Mouse (Mus musculus) heart, embryonic 12.5 days (tissue): ENCODE data around the gene Rhoa. TPM values are rescaled to one million over a fixed set of nuclear protein-coding genes. Genes with fewer than 3 reads are reported as not detected.
"Not testable (repeated sequence)": the region's sequence is repeated elsewhere in the genome, so short reads cannot be mapped to it uniquely, and the experiment has no call there.

Experiments used
- ATAC-seq: fragments of 200-750 bp; cut with Nextera tagmentation; 2 replicates; pipeline ENCODE4 v1.8.0; 2017; ENCODE audit warnings: moderate TSS enrichment, moderate library complexity; ENCODE audit not compliant: insufficient number of reproducible peaks, low FRiP score
- H3K27ac ChIP-seq: fragments of 300-500 bp; sonication (generic); 2 replicates; pipeline ENCODE4 v1.5.1; 2016; ENCODE audit warnings: mild to moderate bottlenecking, moderate library complexity; ENCODE audit not compliant: poor library complexity, severe bottlenecking
- H3K27me3 ChIP-seq: fragments of 300-500 bp; sonication (generic); replicated peaks from 2 replicates; pipeline ENCODE4 v1.6.1; 2016; ENCODE audit warnings: mild to moderate bottlenecking, moderate library complexity
- H3K36me3 ChIP-seq: fragments of 300-500 bp; sonication (generic); 2 replicates; pipeline ENCODE4 v1.6.1; 2016; ENCODE audit warnings: mild to moderate bottlenecking, moderate library complexity
- H3K4me1 ChIP-seq: fragments of 300-500 bp; sonication (generic); replicated peaks from 2 replicates; pipeline ENCODE4 v1.6.1; 2016; ENCODE audit warnings: mild to moderate bottlenecking
- H3K4me2 ChIP-seq: fragments of 300-500 bp; sonication (generic); 2 replicates; pipeline ENCODE4 v1.6.1; 2016; ENCODE audit warnings: mild to moderate bottlenecking, moderate library complexity
- H3K4me3 ChIP-seq: fragments of 300-500 bp; sonication (generic); 2 replicates; pipeline ENCODE4 v1.5.1; 2016; ENCODE audit warnings: mild to moderate bottlenecking
- H3K9ac ChIP-seq: fragments of 300-500 bp; sonication (generic); 2 replicates; pipeline ENCODE4 v1.6.1; 2016; ENCODE audit warnings: mild to moderate bottlenecking, moderate library complexity
- H3K9me3 ChIP-seq: fragments of 300-500 bp; sonication (generic); replicated peaks from 2 replicates; pipeline ENCODE4 v1.6.1; 2016; ENCODE audit warnings: mild to moderate bottlenecking, moderate library complexity
- WGBS: fragments of 180-500 bp; shearing (Covaris S2); methylation state at CpG from one replicate; pipeline ENCODE4 v1.1.7; 2016; 5-methylcytosine and 5-hydroxymethylcytosine counted together
- polyA plus RNA-seq: library from polyadenylated mRNA; unstranded; fragments of >200 nt; fragmentation: Nextera tagmentation; extraction: Ambion mirVana; gene quantifications from 2 replicates; pipeline ENCODE4 v1.2.1, GENCODE M21; 2016

Rhoa gene
- polyA plus RNA-seq, 1 experiment from 2014 or later = 367 TPM

DNA sequence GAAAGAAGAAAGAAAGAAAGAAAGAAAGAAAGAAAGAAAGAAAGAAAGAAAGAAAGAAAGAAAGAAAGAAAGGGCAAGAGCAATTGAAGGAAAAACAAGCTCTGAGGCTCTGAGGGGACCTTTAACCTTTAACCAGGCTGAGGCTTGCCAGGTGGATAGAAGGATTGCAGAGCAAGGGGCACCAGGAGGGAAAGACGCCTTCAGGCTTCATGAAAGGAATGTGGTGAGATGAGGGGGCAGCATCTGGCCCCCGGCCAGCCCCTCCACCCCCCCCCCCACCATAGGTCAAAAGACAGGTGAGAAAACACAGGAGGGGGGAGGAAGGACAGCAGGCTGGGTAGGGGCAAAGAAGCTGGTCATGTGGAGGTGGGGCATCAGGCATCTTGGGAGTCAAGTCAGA is 34.0 kb upstream of the Rhoa start:
- peaks cover 42% of the 10 kb centered on the region for H3K4me1 ChIP-seq
- no peaks in the 10 kb centered on the region for H3K36me3 ChIP-seq
- no peak overlapping the region for H3K9ac ChIP-seq
- H3K9me3 ChIP-seq = no peaks in the 10 kb centered on the region
- H3K4me3 ChIP-seq = no peak overlapping the region
- no peak for ATAC-seq
- no peak overlapping the region for H3K4me2 ChIP-seq
- H3K27ac ChIP-seq = no peak overlapping the region
- WGBS = 26% methylated on average over 2 of the region's 2 CpGs
- H3K27me3 ChIP-seq = no peaks in the 10 kb centered on the region

DNA sequence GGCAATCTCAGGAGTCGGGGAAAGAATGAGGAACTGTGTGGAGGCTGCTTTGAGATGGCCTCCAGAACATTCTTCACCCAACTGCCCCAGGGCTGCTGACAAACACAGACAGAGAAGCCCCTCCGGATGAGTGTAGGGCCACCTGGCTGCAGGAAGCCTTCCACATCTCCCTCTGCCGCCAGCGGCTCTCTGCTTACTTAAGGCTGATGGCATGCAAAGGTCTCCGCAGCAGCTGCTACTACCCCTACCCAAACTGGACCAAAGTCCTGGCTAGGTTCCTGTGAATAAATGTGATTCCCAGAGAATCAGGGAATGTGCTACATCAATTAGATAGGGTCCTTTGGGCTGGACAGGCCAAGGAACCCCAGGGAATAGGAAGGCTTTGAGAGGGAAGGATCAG is 33.2 kb upstream of the Rhoa start:
- 56% methylated on average over 5 of the region's 5 CpGs for WGBS
- no peak for ATAC-seq
- H3K9ac ChIP-seq = 0 out of 2 replicates have a peak overlapping the region, but pooled peaks have one; percentile 26
- no peaks in the 10 kb centered on the region for H3K36me3 ChIP-seq
- H3K27me3 ChIP-seq = no peaks in the 10 kb centered on the region
- H3K27ac ChIP-seq = peak overlapping the region; percentile 29; the same call in 1 of the 2 replicates
- H3K9me3 ChIP-seq = no peaks in the 10 kb centered on the region
- no peak overlapping the region for H3K4me2 ChIP-seq
- peaks cover 38% of the 10 kb centered on the region for H3K4me1 ChIP-seq
- no peak overlapping the region for H3K4me3 ChIP-seq

DNA sequence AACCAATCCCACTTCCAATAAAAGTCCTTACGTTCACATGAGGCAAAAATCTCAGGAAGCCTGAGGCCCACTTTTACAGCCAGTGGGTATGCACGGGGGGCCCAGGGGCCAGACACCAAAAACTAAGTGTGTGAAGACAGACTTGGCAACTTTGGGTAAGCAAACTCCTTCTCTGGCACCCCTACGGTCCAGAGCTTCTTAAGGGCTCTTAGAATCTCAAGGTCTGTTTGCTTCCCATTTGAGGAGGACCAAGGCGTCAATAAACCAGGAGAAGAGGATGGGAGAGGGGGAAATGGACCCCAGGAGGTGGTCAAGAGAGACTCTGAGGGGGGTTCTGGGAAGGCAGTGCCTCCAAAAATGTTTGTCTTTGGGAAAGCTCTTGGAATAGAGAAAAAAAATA is 32.4 kb upstream of the Rhoa start:
- Histone ChIP-seq H3K36me3 (no peaks in the 10 kb centered on the region), H3K27me3 (no peaks in the 10 kb centered on the region), H3K27ac (no peak overlapping the region), H3K4me2 (no peak overlapping the region), H3K4me3 (no peak overlapping the region), H3K9ac (no peak overlapping the region), H3K4me1 (peaks cover 32% of the 10 kb centered on the region), H3K9me3 (no peaks in the 10 kb centered on the region)
- 78% methylated on average over 4 of the region's 4 CpGs for WGBS
- no peak for ATAC-seq

DNA sequence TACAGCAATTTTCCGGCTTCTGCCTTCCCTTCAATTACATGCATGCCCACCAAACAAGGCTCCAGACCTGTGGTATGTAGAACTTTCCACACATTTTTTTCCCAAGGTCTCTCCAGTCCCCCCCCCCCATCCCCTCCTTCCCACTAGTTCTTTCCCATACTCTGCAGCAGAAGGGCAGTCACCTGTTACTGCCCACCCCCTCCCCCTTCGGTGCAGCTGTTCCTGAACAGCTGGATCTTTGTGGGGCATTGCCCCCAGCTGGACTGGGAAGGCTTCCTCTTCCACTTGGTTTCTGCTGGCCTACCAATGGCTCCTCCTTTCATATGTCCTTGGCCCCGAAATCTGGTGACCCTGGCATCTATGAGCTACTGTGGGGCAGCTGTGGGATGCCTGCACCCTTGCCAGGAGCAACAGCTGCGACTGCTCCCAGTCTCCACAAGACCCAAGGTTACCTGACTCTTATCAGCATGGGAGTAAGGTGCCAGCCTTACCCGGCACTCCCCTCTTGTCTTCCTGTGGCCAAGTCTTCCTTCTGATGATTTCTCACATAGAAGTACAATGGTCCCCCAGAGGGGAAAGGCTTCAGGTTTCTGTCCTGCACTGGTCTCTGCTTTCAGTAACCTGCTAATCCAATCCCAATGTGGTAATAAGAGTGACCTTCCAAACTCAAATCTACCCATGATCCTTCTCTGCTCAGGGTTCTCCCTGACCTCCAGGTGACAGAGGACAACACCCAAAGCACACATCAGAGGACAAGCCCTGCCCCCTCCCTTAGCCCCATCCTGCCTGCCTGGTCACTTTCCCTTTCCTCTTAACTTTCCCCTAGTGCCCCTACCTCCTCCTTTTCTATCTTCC is 31.2 kb upstream of the Rhoa start:
- peak overlapping the region; percentile 6; the same call in 1 of the 2 replicates for H3K27ac ChIP-seq
- peaks cover 24% of the 10 kb centered on the region for H3K4me1 ChIP-seq
- 0 out of 2 replicates have a peak overlapping the region, but pooled peaks have one; percentile 3 for H3K4me2 ChIP-seq
- H3K36me3 ChIP-seq = no peaks in the 10 kb centered on the region
- H3K27me3 ChIP-seq = no peaks in the 10 kb centered on the region
- H3K9ac ChIP-seq = no peak overlapping the region
- H3K4me3 ChIP-seq = no peak overlapping the region
- H3K9me3 ChIP-seq = no peaks in the 10 kb centered on the region
- 72% methylated on average over 5 of the region's 5 CpGs for WGBS
- ATAC-seq = no peak

DNA sequence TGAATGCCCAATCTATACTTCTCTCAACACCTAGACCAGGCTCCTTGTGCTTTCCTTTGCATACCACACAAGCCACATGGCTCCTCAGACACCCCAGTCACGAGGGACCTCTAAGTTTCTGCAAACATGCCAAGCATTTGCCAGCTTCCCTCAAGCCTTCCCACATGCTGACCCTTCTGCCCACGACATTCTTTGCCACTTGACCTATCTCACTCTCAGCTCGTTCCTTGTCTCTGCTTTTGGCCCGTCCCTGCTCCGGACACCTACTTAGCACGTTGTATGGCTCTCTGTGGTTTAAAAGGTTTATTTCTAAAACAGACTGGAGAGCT is 30.6 kb upstream of the Rhoa start:
- ATAC-seq = no peak
- Histone ChIP-seq H3K27ac (peak overlapping the region; percentile 6; the same call in 1 of the 2 replicates), H3K27me3 (no peaks in the 10 kb centered on the region), H3K9me3 (no peaks in the 10 kb centered on the region), H3K9ac (no peak overlapping the region), H3K4me2 (0 out of 2 replicates have a peak overlapping the region, but pooled peaks have one; percentile 3), H3K36me3 (no peaks in the 10 kb centered on the region), H3K4me1 (peaks cover 27% of the 10 kb centered on the region), H3K4me3 (no peak overlapping the region)
- 16% methylated on average over 6 of the region's 6 CpGs for WGBS

DNA sequence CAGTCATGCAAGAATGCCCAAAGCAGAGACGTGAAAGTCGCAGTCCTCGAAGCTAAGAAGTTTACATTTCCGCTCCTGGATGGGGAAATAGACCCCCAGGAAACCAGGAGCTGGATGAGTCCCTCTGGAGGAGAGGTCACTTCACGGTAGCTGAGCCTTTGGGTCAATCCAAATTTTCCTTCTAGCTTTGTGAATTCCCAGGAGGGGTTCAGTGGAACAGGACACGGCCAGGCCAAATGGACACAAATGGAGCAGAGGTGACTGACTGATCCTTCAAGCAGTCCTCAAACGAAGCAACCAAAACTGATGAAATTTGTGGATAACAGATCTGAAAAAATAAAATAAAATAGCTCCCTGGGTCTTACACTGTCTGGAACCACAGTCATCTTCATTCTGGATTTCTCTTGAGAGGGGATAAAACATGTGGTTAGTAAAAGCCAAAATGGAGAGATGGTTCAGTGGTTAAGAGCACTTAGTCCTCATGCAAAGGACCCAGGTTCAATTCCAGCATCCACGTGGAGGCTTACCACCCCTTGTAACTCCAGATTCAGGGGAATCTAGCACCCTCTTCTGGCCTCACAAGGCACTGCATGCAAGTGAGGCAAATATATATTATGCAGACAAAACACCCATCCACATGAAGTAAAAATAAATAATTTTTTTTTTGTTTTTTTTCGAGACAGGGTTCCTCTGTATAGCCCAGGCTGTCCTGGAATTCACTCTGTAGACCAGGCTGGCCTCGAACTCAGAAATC is 27.1 kb upstream of the Rhoa start:
- Histone ChIP-seq H3K9me3 (no peaks in the 10 kb centered on the region), H3K36me3 (no peaks in the 10 kb centered on the region), H3K27me3 (no peaks in the 10 kb centered on the region), H3K4me3 (no peak overlapping the region), H3K27ac (no peak overlapping the region), H3K4me2 (no peak overlapping the region), H3K4me1 (peaks cover 21% of the 10 kb centered on the region), H3K9ac (no peak overlapping the region)
- ATAC-seq = no peak
- WGBS = 69% methylated on average over 10 of the region's 10 CpGs

DNA sequence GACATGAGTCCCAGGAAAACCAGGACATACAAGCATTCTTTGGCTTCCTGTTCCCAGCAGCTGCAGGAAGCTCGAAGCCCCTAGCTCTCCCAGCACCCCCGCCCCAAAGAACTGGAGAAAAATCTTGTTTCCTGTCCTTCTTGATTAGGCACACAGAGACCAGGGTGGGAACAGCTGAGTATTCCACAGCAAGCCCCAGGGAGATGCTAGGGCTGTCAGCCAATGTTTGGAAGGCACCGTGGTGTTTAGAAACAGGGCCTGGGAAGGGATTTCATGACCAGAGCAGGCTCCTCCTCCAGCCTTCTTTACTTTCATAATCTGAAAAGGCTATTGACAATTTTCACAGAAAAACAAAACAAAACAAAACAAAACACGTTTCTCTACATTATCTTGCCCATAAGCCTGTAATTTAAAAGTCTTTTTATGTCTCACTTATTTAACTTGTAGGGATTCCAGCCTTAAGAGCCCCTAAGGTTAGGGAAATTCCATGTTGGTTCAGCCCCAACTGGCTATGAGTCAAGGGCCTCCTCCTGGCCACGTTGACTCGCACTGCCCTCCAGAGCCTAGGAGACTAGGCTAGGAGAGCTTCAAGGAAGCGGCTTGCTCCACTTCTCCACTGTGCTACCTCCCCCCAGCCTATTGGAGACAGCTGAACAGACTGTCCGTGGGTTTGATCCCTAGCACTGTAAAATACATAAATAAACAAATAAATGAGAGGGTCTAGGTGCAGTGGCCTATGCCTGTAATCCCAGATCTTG is 25.7 kb upstream of the Rhoa start:
- Histone ChIP-seq H3K9me3 (no peaks in the 10 kb centered on the region), H3K36me3 (no peaks in the 10 kb centered on the region), H3K27ac (peak overlapping the region; percentile 51; the same call in 1 of the 2 replicates), H3K4me2 (no peak overlapping the region), H3K27me3 (no peaks in the 10 kb centered on the region), H3K9ac (no peak overlapping the region), H3K4me1 (peaks cover 10% of the 10 kb centered on the region), H3K4me3 (no peak overlapping the region)
- 26% methylated on average over 8 of the region's 8 CpGs for WGBS
- ATAC-seq = peak; percentile 58; the same call in 1 of the 2 replicates

DNA sequence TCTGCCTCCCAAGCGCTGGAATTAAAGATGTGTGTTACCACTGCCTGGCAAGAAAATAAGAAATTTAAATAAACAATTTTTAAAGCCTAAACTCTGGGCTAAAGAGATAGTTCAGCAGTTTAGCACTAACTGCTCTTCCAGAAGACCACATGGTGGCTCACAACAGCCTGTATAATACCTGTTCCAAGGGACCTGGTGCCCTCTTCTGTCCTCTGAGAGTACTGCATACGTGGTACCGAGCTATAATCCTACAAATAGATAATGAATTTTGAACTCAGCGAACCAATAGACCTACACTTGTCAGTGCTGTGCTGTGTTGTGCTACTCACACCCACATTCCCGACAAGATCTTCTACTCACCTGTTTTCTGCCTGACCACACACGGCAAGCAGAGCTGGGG is 21.5 kb upstream of the Rhoa start:
- WGBS = 8% methylated on average over 6 of the region's 6 CpGs
- Histone ChIP-seq H3K4me2 (no peak overlapping the region), H3K9me3 (no peaks in the 10 kb centered on the region), H3K27ac (no peak overlapping the region), H3K36me3 (no peaks in the 10 kb centered on the region), H3K4me3 (no peak overlapping the region), H3K9ac (no peak overlapping the region), H3K27me3 (no peaks in the 10 kb centered on the region), H3K4me1 (peaks cover 8% of the 10 kb centered on the region)
- peak; percentile 58; the same call in 1 of the 2 replicates for ATAC-seq

DNA sequence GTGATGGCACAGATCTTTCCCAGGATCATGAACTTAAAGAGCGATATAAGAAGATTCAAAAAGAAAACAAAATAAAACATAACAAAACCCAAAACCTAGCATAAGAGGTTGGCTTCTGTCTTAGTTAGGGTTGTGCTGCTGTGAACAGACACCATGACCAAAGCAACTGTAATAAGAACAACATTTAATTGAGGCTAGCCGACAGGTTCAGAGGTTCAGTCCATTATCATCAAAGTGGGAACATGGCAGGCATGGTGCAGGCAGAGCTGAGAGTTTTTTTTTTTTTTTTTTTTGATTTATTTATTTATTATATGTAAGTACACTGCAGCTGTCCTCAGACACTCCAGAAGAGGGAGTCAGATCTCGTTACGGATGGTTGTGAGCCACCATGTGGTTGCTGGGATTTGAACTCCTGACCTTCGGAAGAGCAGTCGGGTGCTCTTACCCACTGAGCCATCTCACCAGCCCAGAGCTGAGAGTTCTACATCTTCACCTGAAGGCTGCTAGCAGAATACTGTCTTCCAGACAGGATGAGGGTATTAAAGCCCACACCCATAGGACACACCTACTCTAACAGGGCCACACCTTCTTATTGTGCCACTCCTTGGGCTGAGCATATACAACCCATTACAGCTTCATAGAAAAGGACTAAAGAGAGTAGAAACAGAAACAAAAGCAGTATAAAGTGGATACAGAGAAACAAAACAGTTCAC is 18.2 kb upstream of the Rhoa start:
- not testable (repeated sequence) for H3K9ac ChIP-seq, H3K36me3 ChIP-seq, H3K9me3 ChIP-seq, H3K4me3 ChIP-seq, H3K27ac ChIP-seq, H3K4me2 ChIP-seq, H3K27me3 ChIP-seq, ATAC-seq, H3K4me1 ChIP-seq
- WGBS = 86% methylated on average over 5 of the region's 6 CpGs

DNA sequence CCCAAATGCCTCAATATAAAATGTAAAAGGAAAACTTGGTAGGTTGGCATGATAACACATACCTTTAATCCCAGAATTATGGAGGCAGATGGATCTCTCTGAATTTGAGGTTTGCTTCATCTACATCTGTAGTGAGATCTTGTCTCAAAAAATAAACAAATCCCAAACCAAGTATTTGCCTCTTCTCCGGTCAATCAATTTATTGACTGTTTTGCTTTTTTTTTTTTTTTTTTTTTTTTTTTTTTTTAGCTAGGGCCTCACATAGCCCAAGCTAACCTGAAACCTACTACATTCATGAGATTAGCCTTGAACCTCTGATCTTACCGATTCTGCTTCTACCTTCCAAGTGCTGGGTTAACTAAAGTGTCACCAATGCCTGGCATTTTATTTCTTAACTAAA is 16.6 kb upstream of the Rhoa start:
- Histone ChIP-seq H3K36me3 (peaks cover 10% of the 10 kb centered on the region; the same call in 1 of the 2 replicates), H3K27ac (no peak overlapping the region), H3K9ac (no peak overlapping the region), H3K4me2 (no peak overlapping the region), H3K27me3 (no peaks in the 10 kb centered on the region), H3K4me3 (no peak overlapping the region), H3K9me3 (no peaks in the 10 kb centered on the region), H3K4me1 (peaks cover 5% of the 10 kb centered on the region)
- ATAC-seq = no peak
- whole genome bisulfite sequencing = 67% methylated on average over 2 of the region's 2 CpGs
